Mouse (Mus musculus) adipocyte (in vitro differentiated cells): ENCODE results near the gene Gm8453.
"Not testable (repeated sequence)": the region's sequence is repeated elsewhere in the genome, so short reads cannot be mapped to it uniquely, and the experiment has no call there.

Source experiments
- DNase-seq: peaks from one replicate; pipeline ENCODE4 v3.0.0-alpha.2; 2016; ENCODE audit warnings: low spot score

Gm8453 gene

DNA sequence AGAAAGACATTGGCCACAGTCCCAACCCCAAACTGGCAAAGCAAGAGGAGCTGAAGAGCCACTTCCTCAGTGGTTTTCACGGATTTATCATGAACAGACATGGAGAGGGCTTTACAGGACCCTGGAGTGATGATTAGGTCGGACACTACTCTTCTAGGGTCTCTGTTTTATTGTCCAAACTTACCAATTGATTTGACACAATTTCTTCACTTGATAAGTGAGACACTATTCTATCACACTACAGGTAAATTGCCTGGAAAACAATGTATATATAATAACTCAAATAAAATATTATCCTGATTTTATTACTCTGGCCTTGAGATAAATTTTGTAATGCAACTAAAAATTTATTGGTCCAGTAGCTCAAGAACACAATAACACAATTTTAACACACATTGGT lies at the start of gene Gm8453:
TSS of gene Gm8453 (minus strand) at position 101 of the 400 bp plus-strand sequence.
- not testable (repeated sequence) for DNase-seq

- DNase-seq = not testable (repeated sequence)
Measured at GRCm38 (mm10) chr7:22201164-22201563, 28.1 kb downstream of the Gm8453 start, which contains the start of gene Gm8653. Gene Gm8653 (minus strand): TSS chr7:22201264.

- not testable (repeated sequence) for DNase-seq
Measured at GRCm38 (mm10) chr7:22189077-22189476, 40.2 kb downstream of the Gm8453 start, which contains the start of gene Vmn1r143. Gene Vmn1r143 (plus strand): TSS chr7:22189377.
